Mouse (Mus musculus) layer of hippocampus, postnatal 36 days (tissue): Measurements from ENCODE around the gene Tuba4a. TPM values are rescaled to one million over a fixed set of nuclear protein-coding genes. Genes with fewer than 3 reads are reported as not detected.

Experiments
- microRNA-seq, 2 experiments: library from miRNA; unstranded; fragments of <30 nt; microRNA quantifications; one replicate each; pipeline ENCODE4 v1.2.0; 2021
- total RNA-seq, 2 experiments: library from RNA; stranded (reverse); gene quantifications; 2 replicates each; pipeline ENCODE4 v1.2.3; 2021

The Tuba4a gene
- total RNA-seq, 2 experiments from 2014 or later = 517 to 555 TPM

Small RNAs within 50 kb of the gene (microRNA-seq; reads per million reads assigned to microRNA genes)
- 0 reads per million in 2 experiments for gene Gm27943

Other genes with a start within 250 kb of the Tuba4a start
- 1 to 10 TPM; 2.1 to 2.7 TPM for gene Nhej1, start 94.7 kb downstream of the Tuba4a start, total RNA-seq
- gene Slc23a3, start 86.0 kb downstream of the Tuba4a start, total RNA-seq = under 1 TPM; 0.23 to 0.27 TPM
- 10 to 100 TPM; 26.9 to 33.0 TPM for gene Cnppd1, start 77.2 kb downstream of the Tuba4a start, total RNA-seq
- 100 to 1,000 TPM; 177 to 178 TPM for gene Retreg2, start 77.1 kb downstream of the Tuba4a start, total RNA-seq
- gene Zfand2b, start 51.2 kb downstream of the Tuba4a start, total RNA-seq = 10 to 100 TPM; 31.2 to 36.2 TPM
- gene Abcb6, start 39.5 kb downstream of the Tuba4a start, total RNA-seq = 10 to 100 TPM; 26.1 to 27.2 TPM
- gene Ankzf1, start 27.7 kb downstream of the Tuba4a start, total RNA-seq = 10 to 100 TPM; 25.4 to 28.1 TPM
- 100 to 1,000 TPM; 113 to 114 TPM for gene Atg9a, start 27.7 kb downstream of the Tuba4a start, total RNA-seq
- gene Glb1l, start 9.1 kb downstream of the Tuba4a start, total RNA-seq = 10 to 100 TPM; 13.0 to 19.1 TPM
- gene Stk16, start 9.0 kb downstream of the Tuba4a start, total RNA-seq = 10 to 100 TPM; 88.0 to 89.0 TPM
- not detected for gene A630095N17Rik, start 12.2 kb upstream of the Tuba4a start, total RNA-seq
- gene Dnajb2, start 16.5 kb upstream of the Tuba4a start, total RNA-seq = 10 to 100 TPM; 74.3 to 75.8 TPM
- 100 to 1,000 TPM; 372 to 375 TPM for gene Ptprn, start 44.6 kb upstream of the Tuba4a start, total RNA-seq
- gene Resp18, start 58.5 kb upstream of the Tuba4a start, total RNA-seq = 100 to 1,000 TPM in 1 of 2 experiments, 10 to 100 TPM in 1; 81.7 to 106 TPM
- 10 to 100 TPM; 39.4 to 46.7 TPM for gene Dnpep, start 98.1 kb upstream of the Tuba4a start, total RNA-seq
- 1 to 10 TPM in 1 of 2 experiments, under 1 TPM in 1; 0.72 to 1.1 TPM for gene Des, start 140.5 kb upstream of the Tuba4a start, total RNA-seq
- gene Speg, start 155.4 kb upstream of the Tuba4a start, total RNA-seq = 100 to 1,000 TPM; 166 to 180 TPM
- gene Gmppa, start 216.1 kb upstream of the Tuba4a start, total RNA-seq = 10 to 100 TPM; 63.6 to 73.5 TPM
- gene Asic4, start 230.6 kb upstream of the Tuba4a start, total RNA-seq = 1 to 10 TPM; 6.5 to 7.4 TPM